Mouse (Mus musculus) liver, embryonic 15.5 days (tissue): ENCODE data around the gene Nacc1. TPM values are rescaled to one million over a fixed set of nuclear protein-coding genes. Genes with fewer than 3 reads are reported as not detected.

Experiments
- ATAC-seq: fragments of 200-750 bp; cut with Nextera tagmentation; 2 replicates; pipeline ENCODE4 v1.8.0; 2017; ENCODE audit warnings: moderate number of reproducible peaks, mild to moderate bottlenecking, moderate library complexity; ENCODE audit not compliant: insufficient read depth
- H3K27ac ChIP-seq: fragments of 300-500 bp; sonication (generic); replicated peaks from 2 replicates; pipeline ENCODE4 v1.5.1; 2015; ENCODE audit warnings: mild to moderate bottlenecking, inconsistent platforms
- H3K27me3 ChIP-seq: fragments of 300-500 bp; sonication (generic); 2 replicates; pipeline ENCODE4 v1.6.1; 2015; ENCODE audit warnings: mild to moderate bottlenecking, inconsistent platforms
- H3K36me3 ChIP-seq: fragments of 300-500 bp; sonication (generic); replicated peaks from 2 replicates; pipeline ENCODE4 v1.6.1; 2015; ENCODE audit warnings: moderate library complexity, mild to moderate bottlenecking, inconsistent platforms
- H3K4me1 ChIP-seq: fragments of 300-500 bp; sonication (generic); replicated peaks from 2 replicates; pipeline ENCODE4 v1.6.1; 2015; ENCODE audit warnings: inconsistent platforms
- H3K4me2 ChIP-seq: fragments of 300-500 bp; sonication (generic); 2 replicates; pipeline ENCODE4 v1.6.1; 2015; ENCODE audit warnings: moderate library complexity, mild to moderate bottlenecking, inconsistent platforms
- H3K4me3 ChIP-seq: fragments of 300-500 bp; sonication (generic); replicated peaks from 2 replicates; pipeline ENCODE4 v1.5.1; 2015; ENCODE audit warnings: mild to moderate bottlenecking, inconsistent platforms
- H3K9ac ChIP-seq: fragments of 300-500 bp; sonication (generic); 2 replicates; pipeline ENCODE4 v1.6.1; 2015; ENCODE audit warnings: moderate library complexity, mild to moderate bottlenecking, inconsistent platforms
- H3K9me3 ChIP-seq: fragments of 300-500 bp; sonication (generic); replicated peaks from 2 replicates; pipeline ENCODE4 v1.6.1; 2016; ENCODE audit warnings: inconsistent platforms
- WGBS: fragments of 180-500 bp; shearing (Covaris S2); methylation state at CpG from one replicate; pipeline ENCODE4 v1.1.7; 2015; ENCODE audit warnings: mixed read lengths; ENCODE audit not compliant: insufficient replicate concordance; 5-methylcytosine and 5-hydroxymethylcytosine counted together
- polyA plus RNA-seq: library from polyadenylated mRNA; unstranded; fragments of >200 nt; fragmentation: Nextera tagmentation; extraction: Ambion mirVana; gene quantifications from 2 replicates; pipeline ENCODE4 v1.2.1, GENCODE M21; 2015

The Nacc1 gene
- polyA plus RNA-seq, 1 experiment from 2014 or later, result 6.2 TPM

DNA sequence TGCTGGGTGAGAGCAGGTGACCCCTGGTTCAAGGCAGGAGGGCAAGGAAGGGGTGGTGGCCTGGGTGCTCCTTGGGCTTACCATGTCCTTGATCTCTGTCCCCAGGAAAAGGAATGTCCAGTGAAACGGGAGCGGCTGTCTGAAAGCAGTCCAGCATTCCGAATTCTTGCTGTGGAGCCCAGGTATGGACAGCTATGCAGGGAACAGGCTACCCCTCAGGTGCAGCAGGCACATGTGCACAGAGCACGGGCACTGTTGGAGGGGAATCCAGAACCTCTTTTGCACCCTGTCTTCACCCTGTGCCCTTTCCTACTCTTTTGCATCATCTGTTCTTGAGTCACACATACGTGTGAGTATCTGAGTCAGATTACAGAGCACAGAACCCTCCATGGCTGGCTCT, 10.6 kb upstream of the Nacc1 start:
- no peak for ATAC-seq
- no peak overlapping the region for H3K4me2 ChIP-seq
- peaks cover 38% of the 10 kb centered on the region for H3K4me1 ChIP-seq
- no peak overlapping the region for H3K4me3 ChIP-seq
- no peaks in the 10 kb centered on the region for H3K27me3 ChIP-seq
- H3K9me3 ChIP-seq, result no peaks in the 10 kb centered on the region
- 0 out of 2 replicates have a peak overlapping the region, but pooled peaks have one; percentile 98 for H3K27ac ChIP-seq
- peaks cover 70% of the 10 kb centered on the region for H3K36me3 ChIP-seq
- no peak overlapping the region for H3K9ac ChIP-seq
- 75% methylated on average over 5 of the region's 5 CpGs for WGBS

DNA sequence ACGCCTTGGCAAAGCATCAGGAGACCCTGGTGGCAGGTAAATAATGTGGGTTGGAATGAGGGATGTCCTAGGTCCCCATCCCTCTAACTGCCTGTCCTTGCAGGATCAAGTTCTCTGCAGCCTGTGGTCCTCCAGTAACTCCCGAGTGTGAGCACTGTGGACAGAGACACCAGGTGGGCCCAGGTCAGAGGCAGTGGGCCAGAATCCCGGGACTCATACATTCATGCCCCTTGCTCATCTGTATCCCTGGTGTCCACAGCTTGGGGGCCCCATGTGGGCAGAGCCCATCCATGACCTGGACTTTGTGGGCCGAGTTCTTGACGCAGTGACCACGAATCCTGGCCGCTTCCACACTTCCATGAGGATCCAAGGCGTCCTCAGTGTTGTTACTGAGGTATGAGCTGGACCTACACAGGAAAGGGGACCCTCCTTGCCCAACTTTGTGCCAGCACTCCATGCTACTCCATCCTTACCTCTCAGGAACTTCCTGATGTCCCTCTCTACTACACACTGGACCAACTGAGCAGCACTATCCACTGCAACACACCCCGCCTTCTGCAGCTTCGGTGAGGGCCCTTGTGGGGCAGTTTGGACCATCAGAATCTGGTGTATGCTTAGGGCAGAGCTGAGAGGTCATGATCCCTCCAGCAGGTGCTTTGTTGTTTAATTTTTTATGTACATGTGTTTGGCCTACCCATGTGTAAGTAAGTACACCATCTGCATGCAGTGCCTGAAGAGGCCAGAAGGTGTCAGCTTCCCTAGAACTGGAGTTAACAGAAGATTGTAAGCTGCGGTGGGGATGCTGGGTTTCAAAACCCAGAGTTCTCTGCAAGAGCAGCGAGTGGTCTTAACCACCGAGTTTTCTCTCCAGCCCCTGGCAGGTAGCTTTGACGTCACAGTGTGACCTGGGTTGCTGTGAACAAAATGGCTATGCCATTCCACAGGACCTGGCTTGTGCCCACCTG, 9.8 kb upstream of the Nacc1 start:
- no peak overlapping the region for H3K4me2 ChIP-seq
- H3K4me3 ChIP-seq, result no peak overlapping the region
- H3K9ac ChIP-seq, result no peak overlapping the region
- no peaks in the 10 kb centered on the region for H3K9me3 ChIP-seq
- 75% methylated on average over 14 of the region's 14 CpGs for WGBS
- no peaks in the 10 kb centered on the region for H3K27me3 ChIP-seq
- peaks cover 68% of the 10 kb centered on the region for H3K36me3 ChIP-seq
- peaks cover 37% of the 10 kb centered on the region for H3K4me1 ChIP-seq
- no peak for ATAC-seq
- 0 out of 2 replicates have a peak overlapping the region, but pooled peaks have one; percentile 98 for H3K27ac ChIP-seq

DNA sequence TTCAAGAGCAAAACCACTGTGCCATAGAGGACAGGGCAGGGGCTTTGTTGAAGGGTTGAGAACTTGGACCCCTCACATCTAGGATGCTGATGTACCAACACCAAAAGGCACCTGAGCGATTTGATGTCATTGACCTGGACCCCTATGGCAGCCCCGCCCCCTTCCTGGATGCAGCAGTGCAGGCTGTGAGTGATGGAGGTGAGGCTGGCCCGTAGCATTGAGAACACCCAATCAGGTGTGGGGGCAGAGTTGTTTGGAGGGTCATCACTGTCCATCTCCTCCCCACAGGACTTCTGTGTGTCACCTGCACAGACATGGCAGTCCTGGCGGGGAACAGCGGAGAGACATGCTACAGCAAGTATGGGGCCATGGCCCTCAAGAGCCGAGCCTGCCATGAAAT, 7.5 kb upstream of the Nacc1 start:
- Histone ChIP-seq H3K27ac (no peak overlapping the region), H3K9me3 (no peaks in the 10 kb centered on the region), H3K27me3 (no peaks in the 10 kb centered on the region), H3K4me1 (peaks cover 31% of the 10 kb centered on the region), H3K9ac (no peak overlapping the region), H3K4me2 (no peak overlapping the region), H3K36me3 (peaks cover 82% of the 10 kb centered on the region), H3K4me3 (no peak overlapping the region)
- 72% methylated on average over 6 of the region's 6 CpGs for WGBS
- ATAC-seq, result no peak

DNA sequence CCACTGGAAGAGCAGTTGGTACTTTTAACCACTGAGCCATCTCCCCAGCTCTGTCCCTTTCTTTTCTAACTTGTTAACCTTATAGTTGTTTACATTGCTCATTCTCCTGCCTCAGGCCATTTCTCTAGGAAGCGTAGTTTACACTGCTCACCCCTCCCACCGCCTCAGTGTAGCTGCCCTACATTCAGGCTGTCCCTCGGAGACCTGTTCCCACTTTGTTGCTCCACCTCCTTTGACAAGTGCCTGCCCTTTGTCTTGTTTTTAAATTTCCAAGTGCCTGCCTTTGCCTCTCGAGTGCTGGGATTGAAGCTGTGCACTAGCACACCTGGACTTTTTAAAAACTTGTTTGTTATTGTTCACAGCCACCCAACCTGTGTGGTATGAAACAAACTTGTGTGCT, 5.7 kb upstream of the Nacc1 start:
- Histone ChIP-seq H3K4me1 (peaks cover 28% of the 10 kb centered on the region), H3K27me3 (no peaks in the 10 kb centered on the region), H3K36me3 (peaks cover 68% of the 10 kb centered on the region), H3K4me3 (no peak overlapping the region), H3K27ac (no peak overlapping the region), H3K4me2 (no peak overlapping the region), H3K9ac (no peak overlapping the region), H3K9me3 (no peaks in the 10 kb centered on the region)
- WGBS, result 70% methylated on average over 4 of the region's 4 CpGs
- no peak for ATAC-seq

DNA sequence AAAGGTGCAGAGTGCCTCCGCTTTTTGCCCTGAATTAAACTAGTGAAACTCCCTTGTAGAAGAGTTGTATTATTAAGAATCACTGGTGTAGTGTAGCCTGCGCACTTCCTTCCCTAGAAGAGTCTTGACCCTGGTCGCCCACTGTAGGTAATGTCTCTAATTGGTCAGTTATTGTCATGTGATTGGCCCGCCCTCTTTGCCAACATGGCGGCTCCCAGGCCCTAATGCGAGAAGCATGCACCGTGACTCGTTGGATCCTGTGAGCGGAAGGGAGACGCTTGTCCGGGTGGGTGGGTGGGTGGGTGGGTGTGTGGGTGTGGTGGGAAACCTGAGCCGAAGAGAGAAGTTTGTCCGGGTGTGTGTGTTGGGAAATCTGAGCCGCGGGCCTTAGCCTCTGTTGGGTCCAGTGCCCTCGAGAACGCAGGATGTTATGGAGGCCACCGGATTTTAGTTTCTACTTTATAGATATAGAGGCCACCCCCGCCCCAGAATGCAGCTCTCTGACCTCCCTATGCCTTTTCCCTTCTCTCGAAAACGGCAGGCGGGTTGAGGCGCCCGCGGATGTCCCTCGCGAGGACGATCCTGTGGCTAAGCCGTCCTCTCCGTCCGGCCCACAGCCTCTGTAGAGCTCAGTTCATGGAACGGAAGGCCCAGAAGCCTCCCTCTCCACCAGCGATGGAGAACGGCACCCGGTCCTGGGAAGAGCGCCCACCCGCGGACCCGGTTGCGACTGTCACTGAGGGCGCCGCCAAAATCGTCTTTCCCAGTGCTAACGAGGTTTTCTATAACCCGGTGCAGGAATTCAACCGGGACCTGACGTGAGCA, 1.6 kb upstream of the Nacc1 start:
- WGBS, result under 1% methylated on average over 47 of the region's 47 CpGs
- peak overlapping the region; percentile 91 for H3K4me2 ChIP-seq
- H3K36me3 ChIP-seq, result peaks cover 38% of the 10 kb centered on the region
- H3K27ac ChIP-seq, result peak overlapping the region; percentile 93
- no peaks in the 10 kb centered on the region for H3K9me3 ChIP-seq
- ATAC-seq, result peak; percentile 62
- peaks cover 56% of the 10 kb centered on the region for H3K4me1 ChIP-seq
- H3K4me3 ChIP-seq, result peak overlapping the region; percentile 98
- H3K9ac ChIP-seq, result peak overlapping the region; percentile 67
- no peaks in the 10 kb centered on the region for H3K27me3 ChIP-seq

DNA sequence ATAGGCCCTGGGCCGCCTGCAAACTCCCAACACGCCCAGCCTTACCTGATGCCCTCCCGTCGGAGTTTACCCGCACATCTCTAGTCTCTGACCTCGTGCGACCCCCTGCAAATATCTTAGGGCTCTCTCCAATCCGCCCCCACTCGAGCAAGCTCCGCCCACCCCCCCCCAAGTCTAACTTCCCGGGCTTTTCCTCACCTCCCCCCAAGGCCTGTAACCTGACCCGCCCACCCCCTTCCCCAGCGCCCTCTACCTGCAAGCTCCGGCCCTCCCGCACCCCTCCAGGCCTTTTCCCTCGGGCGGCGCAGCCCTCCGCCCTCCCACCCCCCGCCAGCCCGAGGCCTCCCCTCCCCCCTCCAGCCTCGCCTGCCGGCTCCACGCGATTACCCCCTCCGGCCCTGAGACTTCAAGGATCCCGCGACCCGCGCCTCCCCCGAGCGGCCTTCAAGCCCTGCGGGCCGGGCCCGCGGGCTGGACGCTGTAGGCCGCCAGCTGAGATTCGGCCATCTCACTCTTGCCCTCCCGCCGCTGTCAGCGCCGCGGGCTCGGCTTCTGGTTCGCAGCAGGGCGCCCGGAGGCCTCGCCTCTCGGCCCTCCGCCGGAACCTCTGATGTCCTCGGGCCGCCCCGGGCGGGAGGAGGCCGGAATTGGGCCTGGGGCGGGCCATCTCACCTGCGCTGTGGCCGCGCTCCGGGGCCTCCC, 508 bp downstream of the Nacc1 start:
- Histone ChIP-seq H3K4me2 (peak overlapping the region; percentile 91), H3K4me1 (peaks cover 71% of the 10 kb centered on the region), H3K27me3 (no peaks in the 10 kb centered on the region), H3K4me3 (peak overlapping the region; percentile 98), H3K9me3 (no peaks in the 10 kb centered on the region), H3K36me3 (peaks cover 37% of the 10 kb centered on the region), H3K27ac (peak overlapping the region; percentile 93), H3K9ac (peak overlapping the region; percentile 98)
- peak; percentile 37 for ATAC-seq
- WGBS, result under 1% methylated on average over 59 of the region's 62 CpGs

DNA sequence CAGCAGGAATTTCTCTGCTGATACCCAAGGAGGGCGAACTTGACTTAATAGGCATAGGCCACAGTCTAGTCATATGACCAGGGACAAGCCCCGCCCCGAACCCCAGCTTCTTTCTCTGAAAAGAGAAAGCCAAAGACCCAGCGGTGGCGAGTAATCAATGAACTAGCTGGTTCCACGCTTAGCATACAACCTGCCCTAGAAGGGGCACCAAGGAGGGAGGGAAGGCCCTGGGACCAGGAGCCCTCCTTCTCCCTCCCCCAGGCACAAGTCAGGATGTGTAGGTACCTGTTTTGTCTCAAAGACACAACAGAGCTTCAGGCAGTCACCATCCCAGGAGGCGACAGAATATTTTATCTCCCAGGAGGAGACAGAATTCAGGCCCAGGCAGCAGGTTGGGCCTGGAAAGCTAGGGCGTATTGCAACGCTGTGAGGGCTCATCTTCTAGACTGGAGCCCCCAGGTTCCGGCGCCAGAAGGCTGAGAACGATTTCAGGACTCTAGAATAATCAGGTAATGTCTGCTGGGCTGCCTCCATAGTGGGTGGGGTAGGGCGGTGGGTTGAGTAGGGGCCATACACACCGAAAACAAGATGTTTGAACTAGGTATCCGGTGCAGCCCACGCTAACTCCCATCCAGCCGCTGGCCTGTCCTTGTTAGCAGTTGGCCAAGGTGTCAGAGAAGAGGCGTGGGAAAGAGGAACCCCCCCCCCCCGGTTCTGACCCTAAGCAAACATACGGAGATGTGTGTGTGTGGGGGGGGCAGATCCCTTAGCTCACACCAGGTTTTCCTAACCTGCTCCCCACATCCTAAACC, 1.3 kb downstream of the Nacc1 start, which contains the start of gene Trmt1:
TSS of gene Trmt1 (plus strand) at position 117 of the 812 bp plus-strand sequence.
- H3K4me2 ChIP-seq, result peak within 1 kb of the TSS; percentile 91
- H3K36me3 ChIP-seq, result peaks cover 35% of the 10 kb centered on the region
- H3K27me3 ChIP-seq, result no peaks in the 10 kb centered on the region
- H3K4me3 ChIP-seq, result peak within 1 kb of the TSS; percentile 98
- 0 out of 2 replicates have a peak, but pooled peaks have one; percentile 4 for ATAC-seq
- peaks cover 74% of the 10 kb centered on the region for H3K4me1 ChIP-seq
- peak within 1 kb of the TSS; percentile 93 for H3K27ac ChIP-seq
- peak within 1 kb of the TSS; percentile 98 for H3K9ac ChIP-seq
- no peaks in the 10 kb centered on the region for H3K9me3 ChIP-seq
- 5% methylated on average over 20 of the region's 20 CpGs for WGBS

DNA sequence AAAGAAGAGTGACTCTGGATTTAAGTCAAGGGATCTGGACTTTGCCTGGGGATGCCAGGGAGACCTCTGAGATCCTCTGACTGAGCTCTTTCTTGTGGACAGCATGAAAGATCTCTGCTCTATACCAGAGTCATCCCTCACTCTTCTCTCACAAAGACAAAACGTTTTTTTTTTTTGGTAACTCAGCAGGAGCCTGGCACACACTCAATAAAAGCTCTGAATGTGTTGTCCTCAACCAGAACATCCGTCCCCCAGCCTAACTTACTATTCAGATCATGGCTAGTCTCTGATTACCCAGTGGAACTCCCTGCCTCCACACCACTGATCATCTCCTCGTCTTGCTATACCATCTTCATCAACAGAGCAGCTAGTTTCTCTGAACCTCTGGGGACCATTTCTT, 3.1 kb downstream of the Nacc1 start:
- no peak overlapping the region for H3K9ac ChIP-seq
- H3K4me1 ChIP-seq, result peaks cover 60% of the 10 kb centered on the region
- ATAC-seq, result no peak

DNA sequence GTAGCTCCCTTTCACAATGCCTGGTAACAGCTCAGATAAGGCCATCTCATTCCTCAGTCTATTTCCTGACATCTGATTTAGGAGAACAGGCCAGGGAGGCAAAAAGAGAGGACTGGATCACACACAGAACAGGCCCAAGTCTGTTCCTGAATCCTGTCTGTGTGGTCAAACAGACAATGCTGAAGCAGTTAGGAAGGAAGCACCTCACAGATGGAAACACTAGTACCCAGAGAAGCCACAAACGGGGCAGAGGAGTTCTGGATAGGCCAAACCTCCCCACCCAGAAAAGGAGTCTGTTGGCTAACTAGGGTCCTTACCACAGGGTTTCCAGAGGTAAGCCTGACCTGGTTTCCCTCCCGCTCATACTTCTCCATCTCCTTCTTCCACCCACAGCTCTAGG, 5.4 kb downstream of the Nacc1 start:
- H3K9ac ChIP-seq, result no peak overlapping the region
- H3K4me2 ChIP-seq, result no peak overlapping the region
- no peak overlapping the region for H3K4me3 ChIP-seq
- no peaks in the 10 kb centered on the region for H3K27me3 ChIP-seq
- no peak overlapping the region for H3K27ac ChIP-seq
- ATAC-seq, result no peak
- 60% methylated on average over 2 of the region's 2 CpGs for WGBS
- peaks cover 41% of the 10 kb centered on the region for H3K36me3 ChIP-seq
- peaks cover 47% of the 10 kb centered on the region for H3K4me1 ChIP-seq
- no peaks in the 10 kb centered on the region for H3K9me3 ChIP-seq

More for the DNA sequence above, 3.1 kb downstream of the Nacc1 start:
- WGBS, result 52% methylated on average over 3 of the region's 3 CpGs
- Histone ChIP-seq H3K9me3 (no peaks in the 10 kb centered on the region), H3K4me2 (no peak overlapping the region), H3K27ac (no peak overlapping the region), H3K4me3 (no peak overlapping the region), H3K27me3 (no peaks in the 10 kb centered on the region), H3K36me3 (peaks cover 39% of the 10 kb centered on the region)

DNA sequence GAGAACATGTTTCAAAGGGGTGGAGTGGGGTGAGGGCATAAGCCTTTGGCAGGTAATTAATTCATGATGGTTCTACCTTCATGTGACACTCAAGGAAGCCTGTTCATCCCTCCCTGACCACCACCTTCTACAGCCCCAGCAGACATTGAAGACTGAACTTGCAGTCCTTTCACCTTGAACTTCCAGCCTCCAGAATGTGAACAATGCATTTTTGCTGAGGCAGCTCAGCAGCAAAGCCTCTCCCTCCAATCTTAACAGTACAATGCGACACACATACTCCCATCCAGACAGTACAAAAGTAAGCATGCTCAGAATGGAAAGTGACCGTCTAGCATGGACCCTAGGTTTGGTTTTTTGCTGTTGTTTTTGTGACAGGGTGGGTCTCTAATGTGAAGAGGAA, 6.2 kb downstream of the Nacc1 start:
- H3K9me3 ChIP-seq, result no peaks in the 10 kb centered on the region
- ATAC-seq, result no peak

More for the DNA sequence above, 6.2 kb downstream of the Nacc1 start:
- Histone ChIP-seq H3K27me3 (no peaks in the 10 kb centered on the region), H3K4me3 (no peak overlapping the region), H3K9ac (no peak overlapping the region), H3K4me2 (no peak overlapping the region), H3K4me1 (peaks cover 45% of the 10 kb centered on the region), H3K36me3 (peaks cover 47% of the 10 kb centered on the region), H3K27ac (no peak overlapping the region)
- 68% methylated on average over 2 of the region's 2 CpGs for WGBS
